Mouse (Mus musculus) embryo, embryonic 10 days (tissue): Measurements from ENCODE around the gene Gskip.

Experiments used
- DNase-seq: peaks from one replicate; pipeline ENCODE4 v3.0.0-alpha.2; 2015; ENCODE audit warnings: low spot score

Gskip gene

GRCm38 (mm10) chr12:105683933-105684901 lies at the start of gene Gskip:
Gene Gskip (plus strand): TSS chr12:105684829.
- peak; percentile 64 for DNase-seq

- no peak for DNase-seq
Measured at GRCm38 (mm10) chr12:105636551-105636950, 48.1 kb upstream of the Gskip start.

- DNase-seq, result no peak
Measured at GRCm38 (mm10) chr12:105637554-105637953, 47.1 kb upstream of the Gskip start.

- no peak for DNase-seq
Measured at GRCm38 (mm10) chr12:105642770-105643321, 41.8 kb upstream of the Gskip start.

GRCm38 (mm10) chr12:105655850-105656249 lies 28.8 kb upstream of the Gskip start:
- no peak for DNase-seq

GRCm38 (mm10) chr12:105676274-105676673 lies 8.4 kb upstream of the Gskip start:
- no peak for DNase-seq

- no peak for DNase-seq
Measured at GRCm38 (mm10) chr12:105678211-105678610, 6.4 kb upstream of the Gskip start.

- no peak for DNase-seq
Measured at GRCm38 (mm10) chr12:105678762-105679161, 5.9 kb upstream of the Gskip start.

- peak; percentile 100 for DNase-seq
Measured at GRCm38 (mm10) chr12:105685001-105685691, 517 bp downstream of the Gskip start, which contains the start of gene Atg2b. Gene Atg2b (minus strand): TSS chr12:105685211.

GRCm38 (mm10) chr12:105686791-105687190 lies 2.2 kb downstream of the Gskip start:
- no peak for DNase-seq

GRCm38 (mm10) chr12:105687416-105687815 lies 2.8 kb downstream of the Gskip start:
- no peak for DNase-seq

- DNase-seq, result no peak
Measured at GRCm38 (mm10) chr12:105688546-105688945, 3.9 kb downstream of the Gskip start.

- DNase-seq, result no peak
Measured at GRCm38 (mm10) chr12:105689435-105689834, 4.8 kb downstream of the Gskip start.

GRCm38 (mm10) chr12:105694021-105694420 lies 9.4 kb downstream of the Gskip start:
- no peak for DNase-seq

- no peak for DNase-seq
Measured at GRCm38 (mm10) chr12:105695848-105696247, 11.2 kb downstream of the Gskip start.

GRCm38 (mm10) chr12:105697104-105697780 lies 12.6 kb downstream of the Gskip start:
- DNase-seq, result no peak

- no peak for DNase-seq
Measured at GRCm38 (mm10) chr12:105700433-105700832, 15.8 kb downstream of the Gskip start.

- peak; percentile 91 for DNase-seq
Measured at GRCm38 (mm10) chr12:105705799-105706487, 21.3 kb downstream of the Gskip start, which contains the start of gene Ak7. Gene Ak7 (plus strand): TSS chr12:105705976.

GRCm38 (mm10) chr12:105718616-105719015 lies 34.0 kb downstream of the Gskip start:
- DNase-seq, result peak; percentile 33

- DNase-seq, result no peak
Measured at GRCm38 (mm10) chr12:105720196-105720595, 35.6 kb downstream of the Gskip start.

GRCm38 (mm10) chr12:105721452-105722132 lies 37.0 kb downstream of the Gskip start:
- no peak for DNase-seq
